Mouse (Mus musculus) embryonic facial prominence, embryonic 12.5 days (tissue): Measurements from ENCODE around the gene Unk. TPM values are rescaled to one million over a fixed set of nuclear protein-coding genes. Genes with fewer than 3 reads are reported as not detected.

Source experiments
- ATAC-seq: fragments of 200-750 bp; cut with Nextera tagmentation; 2 replicates; pipeline ENCODE4 v1.8.0; 2017; ENCODE audit not compliant: insufficient number of reproducible peaks, insufficient read depth, low FRiP score, low TSS enrichment
- H3K27ac ChIP-seq: fragments of 300-500 bp; sonication (generic); 2 replicates; pipeline ENCODE4 v1.5.1; 2016; ENCODE audit warnings: mild to moderate bottlenecking
- H3K27me3 ChIP-seq: fragments of 300-500 bp; sonication (generic); 2 replicates; pipeline ENCODE4 v1.6.1; 2016; ENCODE audit warnings: mild to moderate bottlenecking, moderate library complexity
- H3K36me3 ChIP-seq: fragments of 300-500 bp; sonication (generic); 2 replicates; pipeline ENCODE4 v1.6.1; 2016; ENCODE audit warnings: mild to moderate bottlenecking
- H3K4me1 ChIP-seq: fragments of 300-500 bp; sonication (generic); 2 replicates; pipeline ENCODE4 v1.6.1; 2016
- H3K4me2 ChIP-seq: fragments of 300-500 bp; sonication (generic); replicated peaks from 2 replicates; pipeline ENCODE4 v1.6.1; 2016; ENCODE audit warnings: mild to moderate bottlenecking, moderate library complexity
- H3K4me3 ChIP-seq: fragments of 300-500 bp; sonication (generic); 2 replicates; pipeline ENCODE4 v1.5.1; 2016; ENCODE audit warnings: mild to moderate bottlenecking
- H3K9ac ChIP-seq: fragments of 300-500 bp; sonication (generic); 2 replicates; pipeline ENCODE4 v1.6.1; 2016; ENCODE audit warnings: mild to moderate bottlenecking, moderate library complexity
- H3K9me3 ChIP-seq: fragments of 300-500 bp; sonication (generic); 2 replicates; pipeline ENCODE4 v1.6.1; 2016; ENCODE audit warnings: mild to moderate bottlenecking, moderate library complexity
- WGBS: fragments of 180-500 bp; shearing (Covaris S2); methylation state at CpG from one replicate; pipeline ENCODE4 v1.1.7; 2016; 5-methylcytosine and 5-hydroxymethylcytosine counted together
- polyA plus RNA-seq: library from polyadenylated mRNA; unstranded; fragments of >200 nt; fragmentation: Nextera tagmentation; extraction: Ambion mirVana; gene quantifications from 2 replicates; pipeline ENCODE4 v1.2.1, GENCODE M21; 2016

Unk gene
- polyA plus RNA-seq, 1 experiment from 2014 or later = 44.1 TPM

DNA sequence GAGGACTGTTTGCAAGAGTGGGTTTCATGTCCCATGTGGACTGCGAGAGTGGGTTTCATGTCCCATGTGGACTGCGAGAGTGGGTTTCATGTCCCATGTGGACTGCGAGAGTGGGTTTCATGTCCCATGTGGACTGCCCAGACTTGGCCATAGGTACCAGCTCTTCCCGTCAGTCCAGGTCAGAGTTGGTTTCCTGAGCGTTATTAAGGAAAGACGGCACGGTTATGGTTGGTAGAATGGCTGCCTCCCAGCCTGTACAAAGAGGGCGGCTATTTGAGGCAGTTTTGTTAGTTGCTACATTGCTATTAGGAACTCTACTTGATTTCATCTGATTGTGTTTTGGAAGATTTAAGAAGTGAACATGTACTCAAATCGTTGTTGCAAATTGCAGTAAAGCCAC, 7.7 kb downstream of the Unk start:
- H3K9ac ChIP-seq = no peak overlapping the region
- no peak overlapping the region for H3K27ac ChIP-seq
- H3K36me3 ChIP-seq = peaks cover 45% of the 10 kb centered on the region
- H3K9me3 ChIP-seq = no peaks in the 10 kb centered on the region
- ATAC-seq = no peak
- WGBS = 92% methylated on average over 9 of the region's 9 CpGs
- no peaks in the 10 kb centered on the region for H3K27me3 ChIP-seq
- H3K4me1 ChIP-seq = no peaks in the 10 kb centered on the region; the same call in 1 of the 2 replicates
- H3K4me2 ChIP-seq = no peak overlapping the region
- H3K4me3 ChIP-seq = no peak overlapping the region

DNA sequence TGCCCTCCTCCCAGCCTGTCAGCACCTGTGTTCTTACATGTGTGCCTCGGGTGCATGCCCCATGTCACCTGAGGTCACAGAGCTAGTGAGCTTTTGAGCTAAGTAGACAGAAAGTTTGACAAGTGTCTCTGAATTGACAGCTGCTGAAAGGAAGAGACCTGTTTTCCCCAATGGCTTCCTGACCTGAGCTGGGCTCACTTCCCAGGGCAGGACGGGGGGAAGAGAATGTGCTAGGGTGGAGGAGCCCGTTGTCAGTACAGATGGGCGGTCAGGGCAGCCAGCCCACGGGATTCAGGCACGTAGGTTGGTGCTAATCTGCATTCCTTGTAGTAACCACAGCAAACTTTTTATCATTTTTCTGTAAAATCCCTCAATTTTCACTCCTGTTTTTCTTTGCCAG, 10.5 kb downstream of the Unk start:
- ATAC-seq = no peak
- Histone ChIP-seq H3K4me1 (no peaks in the 10 kb centered on the region), H3K4me3 (no peak overlapping the region), H3K27me3 (no peaks in the 10 kb centered on the region), H3K27ac (no peak overlapping the region), H3K9me3 (no peaks in the 10 kb centered on the region), H3K9ac (no peak overlapping the region), H3K36me3 (peaks cover 50% of the 10 kb centered on the region), H3K4me2 (no peak overlapping the region)
- 90% methylated on average over 6 of the region's 6 CpGs for WGBS

DNA sequence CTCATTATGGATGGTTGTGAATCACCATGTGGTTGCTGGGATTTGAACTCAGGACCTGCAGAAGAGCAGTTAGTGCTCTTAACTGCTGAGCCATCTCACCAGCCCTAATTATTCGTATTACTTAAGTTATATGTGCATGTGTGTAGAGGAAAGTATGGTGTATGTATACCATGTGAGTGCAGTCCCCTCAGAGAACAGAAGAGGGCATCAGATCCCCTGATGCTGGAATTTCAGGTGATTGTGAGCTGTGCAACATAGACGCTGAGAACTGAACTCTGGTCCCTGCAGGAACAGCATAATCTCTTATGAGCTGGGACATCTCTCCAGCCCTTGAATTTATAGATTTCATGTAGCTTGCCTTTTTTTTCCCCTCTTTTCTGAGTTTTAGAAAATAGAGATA, 11.7 kb downstream of the Unk start:
- ATAC-seq = no peak
- Histone ChIP-seq H3K4me3 (no peak overlapping the region), H3K4me2 (no peak overlapping the region), H3K4me1 (no peaks in the 10 kb centered on the region), H3K9me3 (no peaks in the 10 kb centered on the region), H3K9ac (no peak overlapping the region), H3K27me3 (no peaks in the 10 kb centered on the region), H3K27ac (no peak overlapping the region), H3K36me3 (peaks cover 56% of the 10 kb centered on the region)
- WGBS = 95% methylated on average over 2 of the region's 2 CpGs

DNA sequence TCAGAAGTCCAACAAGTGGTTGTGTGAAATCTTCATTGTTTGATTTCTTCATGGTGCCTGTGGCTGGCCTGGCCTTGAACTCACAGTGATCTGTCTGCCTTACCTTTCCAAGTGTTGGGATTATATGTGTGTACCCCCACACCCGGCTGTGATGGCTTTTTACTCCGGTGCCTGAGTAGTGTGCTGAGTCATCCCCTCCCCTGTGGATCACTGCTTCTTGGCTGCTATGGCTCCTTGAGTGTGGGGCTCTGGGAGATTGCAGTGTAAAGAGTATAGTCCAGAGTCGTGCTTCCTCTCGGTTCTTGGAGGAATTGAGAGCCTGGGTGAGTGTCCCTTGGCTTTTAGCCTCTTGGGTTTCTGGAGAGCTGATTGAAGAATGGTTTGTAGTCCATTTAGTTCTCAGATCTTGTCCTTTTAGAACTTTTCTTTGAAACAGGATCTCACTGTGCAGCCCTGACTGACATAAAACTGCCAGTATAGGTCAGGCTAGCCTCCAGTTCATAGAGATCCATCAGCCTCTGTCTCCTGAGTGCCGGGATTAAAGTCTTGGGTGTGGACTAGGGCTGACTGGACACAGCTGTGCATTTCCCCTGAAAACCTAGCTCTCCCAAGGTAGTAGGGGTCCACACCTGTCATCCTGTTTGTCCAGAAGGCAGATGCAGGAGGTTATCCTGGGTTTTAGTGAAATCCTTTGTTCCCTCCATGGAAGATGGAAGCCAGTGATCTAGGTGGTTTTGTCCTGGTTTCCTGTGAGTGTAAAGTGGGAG, 12.4 kb downstream of the Unk start:
- 87% methylated on average over 5 of the region's 5 CpGs for WGBS
- no peak overlapping the region for H3K27ac ChIP-seq
- H3K9ac ChIP-seq = no peak overlapping the region
- H3K36me3 ChIP-seq = peaks cover 61% of the 10 kb centered on the region
- no peaks in the 10 kb centered on the region for H3K9me3 ChIP-seq
- ATAC-seq = no peak
- H3K4me3 ChIP-seq = no peak overlapping the region
- no peaks in the 10 kb centered on the region for H3K4me1 ChIP-seq
- no peak overlapping the region for H3K4me2 ChIP-seq
- no peaks in the 10 kb centered on the region for H3K27me3 ChIP-seq

DNA sequence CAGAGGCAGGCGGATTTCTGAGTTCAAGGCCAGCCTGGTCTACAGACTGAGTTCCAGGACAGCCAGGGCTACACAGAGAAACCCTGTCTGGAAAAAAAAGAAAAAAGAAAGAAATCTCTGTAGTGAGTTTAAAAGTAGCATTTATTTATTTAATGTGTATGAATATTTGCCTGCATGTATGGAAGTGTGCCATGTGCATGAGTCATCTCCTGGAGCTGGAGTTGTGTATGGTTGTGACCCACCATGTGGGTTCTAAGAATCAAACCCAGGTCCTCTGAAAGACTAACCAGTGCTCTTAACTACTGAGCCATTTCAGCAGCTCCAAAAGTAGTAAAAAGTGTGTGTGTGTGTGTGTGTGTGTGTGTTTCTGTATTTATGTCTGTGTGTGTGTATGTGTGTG, 13.2 kb downstream of the Unk start:
- no peak for ATAC-seq
- Histone ChIP-seq H3K27me3 (no peaks in the 10 kb centered on the region), H3K36me3 (peaks cover 69% of the 10 kb centered on the region), H3K4me1 (no peaks in the 10 kb centered on the region), H3K4me3 (no peak overlapping the region), H3K9me3 (no peaks in the 10 kb centered on the region), H3K9ac (no peak overlapping the region), H3K4me2 (no peak overlapping the region), H3K27ac (no peak overlapping the region)
- WGBS = 87% methylated on average over 1 of the region's 1 CpGs

DNA sequence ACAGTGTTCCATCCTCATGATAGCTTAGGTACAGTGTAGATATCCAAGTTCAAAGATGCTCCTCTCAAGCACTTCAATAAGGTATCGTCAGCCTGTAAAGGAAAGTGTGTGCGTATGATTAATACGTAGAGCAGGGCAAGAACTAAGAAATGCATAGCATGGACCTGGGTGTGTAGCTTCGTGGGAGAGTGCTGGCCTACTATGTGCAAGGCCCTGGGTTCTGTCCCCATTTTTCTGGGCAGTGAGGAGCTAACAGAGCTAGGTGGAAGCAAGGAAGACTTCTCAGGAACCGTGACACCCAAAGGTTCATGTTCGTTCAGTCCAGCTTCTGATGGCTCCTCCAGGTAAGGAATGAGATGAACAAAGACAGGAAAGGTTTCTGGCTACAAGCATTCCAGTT, 15.1 kb downstream of the Unk start:
- H3K27ac ChIP-seq = no peak overlapping the region
- no peaks in the 10 kb centered on the region for H3K27me3 ChIP-seq
- H3K4me2 ChIP-seq = no peak overlapping the region
- no peak overlapping the region for H3K4me3 ChIP-seq
- WGBS = 96% methylated on average over 6 of the region's 6 CpGs
- ATAC-seq = no peak
- no peak overlapping the region for H3K9ac ChIP-seq
- peaks cover 76% of the 10 kb centered on the region for H3K36me3 ChIP-seq
- no peaks in the 10 kb centered on the region for H3K4me1 ChIP-seq
- H3K9me3 ChIP-seq = no peaks in the 10 kb centered on the region

DNA sequence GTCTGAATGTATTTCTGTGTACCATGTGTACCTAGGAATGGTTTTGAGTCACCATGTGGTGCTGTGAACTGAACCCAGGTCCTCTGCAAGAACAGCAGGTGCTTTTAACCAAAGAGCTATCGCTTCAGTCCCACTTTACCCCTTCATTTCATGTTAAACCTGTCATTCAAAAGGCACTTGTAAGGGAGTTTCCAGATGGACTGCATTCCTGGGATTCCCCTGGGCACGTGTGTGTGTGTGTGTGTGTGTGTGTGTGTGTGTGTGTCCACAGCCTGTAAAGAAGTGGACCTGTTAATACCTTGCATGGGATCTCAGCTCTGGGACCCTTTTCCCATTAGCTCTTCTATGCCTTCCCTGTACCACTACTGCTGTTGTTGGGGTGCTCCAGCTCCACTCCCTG, 19.5 kb downstream of the Unk start:
- no peak overlapping the region for H3K9ac ChIP-seq
- H3K4me2 ChIP-seq = no peak overlapping the region
- no peak overlapping the region for H3K4me3 ChIP-seq
- no peak for ATAC-seq
- H3K27me3 ChIP-seq = no peaks in the 10 kb centered on the region
- 78% methylated on average over 2 of the region's 2 CpGs for WGBS
- H3K9me3 ChIP-seq = no peaks in the 10 kb centered on the region
- no peaks in the 10 kb centered on the region for H3K4me1 ChIP-seq
- H3K27ac ChIP-seq = no peak overlapping the region
- peaks cover 92% of the 10 kb centered on the region for H3K36me3 ChIP-seq

DNA sequence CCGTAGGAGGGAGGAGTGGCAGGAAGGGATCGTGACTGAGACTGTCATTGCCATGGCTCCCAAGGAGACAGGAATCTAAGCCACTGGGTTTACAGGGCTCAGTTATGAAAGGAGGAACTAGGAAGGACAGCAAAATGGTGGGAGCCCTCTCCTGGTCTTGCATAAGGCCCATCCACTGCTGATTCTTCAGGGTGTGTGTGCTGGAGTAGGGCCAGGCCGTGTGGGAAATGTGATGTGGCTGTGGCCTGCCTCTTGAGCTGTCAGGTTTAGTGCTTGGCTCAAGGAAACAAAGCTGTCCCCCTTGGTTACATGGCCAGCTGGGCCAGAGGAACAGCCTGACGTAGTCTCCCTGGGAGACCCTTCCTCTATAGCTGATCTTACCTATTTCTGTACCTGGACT, 20.1 kb downstream of the Unk start:
- Histone ChIP-seq H3K27me3 (no peaks in the 10 kb centered on the region), H3K9ac (no peak overlapping the region), H3K9me3 (no peaks in the 10 kb centered on the region), H3K4me2 (no peak overlapping the region), H3K36me3 (peaks cover 96% of the 10 kb centered on the region), H3K4me1 (no peaks in the 10 kb centered on the region), H3K4me3 (no peak overlapping the region), H3K27ac (no peak overlapping the region)
- ATAC-seq = no peak
- WGBS = 87% methylated on average over 4 of the region's 4 CpGs

DNA sequence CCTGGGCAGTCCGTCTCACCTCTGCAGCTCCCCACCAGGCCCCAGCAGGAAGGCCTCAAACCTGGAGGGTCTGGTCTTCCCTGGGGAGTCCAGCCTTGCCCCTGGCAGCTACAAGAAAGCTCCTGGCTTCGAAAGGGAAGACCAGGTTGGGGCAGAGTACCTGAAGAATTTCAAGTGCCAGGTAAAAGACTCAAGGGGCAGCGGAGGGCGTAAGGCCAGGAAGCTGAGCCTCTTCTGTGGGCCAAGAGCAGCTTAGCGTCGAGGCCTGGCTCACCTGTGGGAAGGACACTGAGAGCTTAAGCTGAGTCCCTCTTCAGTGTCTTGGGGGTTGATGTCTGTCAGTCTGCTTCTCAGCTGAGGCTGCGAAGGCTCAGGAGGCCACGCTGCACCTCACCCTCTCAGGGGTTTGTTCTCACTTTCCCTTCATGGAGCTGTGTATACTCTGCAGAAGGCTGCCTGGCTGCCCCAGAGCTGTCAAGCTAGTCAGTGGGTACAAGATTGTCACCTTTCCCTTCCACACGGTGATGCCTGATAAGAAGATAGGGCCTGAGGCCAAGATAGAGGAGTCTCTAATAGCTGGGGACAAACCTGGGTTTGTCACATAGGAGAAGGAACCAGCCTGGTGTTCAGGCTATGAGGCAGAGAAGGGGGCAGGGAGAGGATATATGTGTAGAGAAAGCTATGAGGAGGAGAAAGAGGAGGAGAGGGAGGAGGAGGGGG, 23.5 kb downstream of the Unk start:
- H3K4me2 ChIP-seq = no peak overlapping the region
- no peaks in the 10 kb centered on the region for H3K9me3 ChIP-seq
- WGBS = 94% methylated on average over 9 of the region's 9 CpGs
- no peak for ATAC-seq
- H3K4me1 ChIP-seq = no peaks in the 10 kb centered on the region
- H3K4me3 ChIP-seq = no peak overlapping the region
- no peak overlapping the region for H3K9ac ChIP-seq
- peaks cover 99% of the 10 kb centered on the region for H3K36me3 ChIP-seq
- no peaks in the 10 kb centered on the region for H3K27me3 ChIP-seq
- no peak overlapping the region for H3K27ac ChIP-seq

DNA sequence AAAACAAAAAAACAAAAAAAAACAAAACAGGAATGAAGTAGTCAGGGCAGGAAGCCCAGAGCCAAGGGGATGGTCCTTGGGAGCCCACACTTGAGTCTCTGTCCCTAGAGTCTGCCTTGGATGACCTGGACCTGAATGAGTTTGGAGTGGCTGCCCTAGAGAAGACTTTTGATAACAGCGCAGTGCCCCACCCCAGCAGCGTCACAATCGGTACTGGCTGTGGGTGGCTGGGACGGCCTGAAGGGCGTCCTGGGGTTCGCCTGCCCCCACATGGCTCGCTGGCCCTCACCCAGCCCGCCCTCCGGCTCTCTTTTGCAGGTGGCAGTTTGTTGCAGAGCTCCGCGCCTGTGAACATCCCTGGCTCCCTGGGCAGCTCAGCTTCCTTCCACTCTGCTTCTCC, 25.8 kb downstream of the Unk start:
- H3K4me2 ChIP-seq = no peak overlapping the region
- H3K4me1 ChIP-seq = no peaks in the 10 kb centered on the region
- no peak overlapping the region for H3K27ac ChIP-seq
- H3K36me3 ChIP-seq = peaks cover 99% of the 10 kb centered on the region
- no peak for ATAC-seq
- H3K4me3 ChIP-seq = no peak overlapping the region
- H3K27me3 ChIP-seq = no peaks in the 10 kb centered on the region
- no peak overlapping the region for H3K9ac ChIP-seq
- no peaks in the 10 kb centered on the region for H3K9me3 ChIP-seq
- WGBS = 94% methylated on average over 11 of the region's 11 CpGs

DNA sequence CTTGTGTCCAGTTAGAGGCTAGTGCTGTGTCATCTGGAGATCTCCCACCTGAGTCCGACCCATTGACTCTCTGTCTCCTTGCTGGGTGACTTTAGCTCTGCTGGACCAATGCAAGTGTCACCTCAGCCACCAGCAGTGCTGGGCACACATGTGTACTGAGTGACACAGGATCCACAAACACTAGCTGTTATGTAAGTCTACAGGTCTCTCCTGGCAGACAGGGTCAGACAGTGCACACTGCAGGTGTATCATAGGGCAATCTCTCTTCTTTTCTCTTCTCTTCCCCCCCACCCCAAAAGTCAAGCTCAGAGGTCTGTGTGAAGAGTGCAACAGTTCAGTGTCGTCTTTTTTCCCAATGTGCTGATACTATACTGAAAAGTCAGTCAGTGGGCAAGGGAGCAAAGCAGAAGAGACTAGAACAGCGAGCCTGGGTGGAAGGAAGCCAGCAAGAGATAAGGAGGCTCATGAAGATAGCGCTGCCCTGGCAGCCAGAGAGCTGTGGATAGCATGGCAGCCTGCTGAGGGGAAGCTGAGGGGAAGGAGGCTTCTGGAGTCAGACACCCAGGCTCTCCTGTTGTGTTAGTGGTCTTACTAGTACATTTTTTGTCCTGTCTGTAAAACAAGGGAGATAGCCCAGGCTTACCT, 27.2 kb downstream of the Unk start:
- 89% methylated on average over 4 of the region's 4 CpGs for WGBS
- H3K9ac ChIP-seq = no peak overlapping the region
- no peak overlapping the region for H3K4me2 ChIP-seq
- no peaks in the 10 kb centered on the region for H3K27me3 ChIP-seq
- H3K9me3 ChIP-seq = no peaks in the 10 kb centered on the region
- no peak overlapping the region for H3K27ac ChIP-seq
- no peak overlapping the region for H3K4me3 ChIP-seq
- no peak for ATAC-seq
- peaks cover 100% of the 10 kb centered on the region for H3K36me3 ChIP-seq
- H3K4me1 ChIP-seq = no peaks in the 10 kb centered on the region
